Mouse (Mus musculus): ENCODE data around the gene Sbpl. TPM values are rescaled to one million over a fixed set of nuclear protein-coding genes. Genes with fewer than 3 reads are reported as not detected.
A peak's percentile ranks its signal among the peaks of the same experiment; 100 is the strongest.
"Not testable (repeated sequence)": the region's sequence is repeated elsewhere in the genome, so short reads cannot be mapped to it uniquely, and the experiment has no call there.

The Sbpl gene
- polyA plus RNA-seq, 2 experiments, result not detected

DNA sequence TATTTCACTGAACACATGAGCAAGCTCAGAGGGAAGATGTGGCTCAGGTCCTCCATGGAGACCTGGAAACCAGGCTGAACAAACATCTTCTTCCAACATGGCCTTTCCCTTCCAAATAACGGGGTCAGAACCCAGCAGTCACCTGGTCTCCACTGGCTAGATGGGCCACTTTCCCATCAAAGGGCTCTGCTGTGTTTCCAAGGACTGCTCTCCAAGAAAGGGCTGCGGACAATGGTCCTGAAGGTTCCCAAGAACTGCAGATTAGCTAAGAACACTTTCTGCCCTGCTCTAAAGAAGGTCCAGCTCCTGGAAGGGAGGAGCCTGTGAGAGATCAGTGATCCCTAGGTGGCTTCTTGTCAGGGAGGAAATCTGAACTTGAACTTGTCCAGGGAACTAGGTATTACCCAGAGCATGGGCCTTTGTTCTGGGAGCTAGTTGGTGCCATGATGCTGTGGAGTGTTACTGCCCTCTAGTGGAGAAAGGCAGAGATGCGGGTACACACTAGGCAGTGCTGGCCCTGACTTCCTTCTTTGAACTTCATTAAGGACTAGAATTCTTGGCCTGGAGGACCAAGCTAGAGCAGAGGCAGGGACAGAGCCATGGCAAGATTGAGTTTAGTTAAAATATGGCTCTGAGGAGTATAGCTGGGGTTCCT, 5.1 kb upstream of the Sbpl start:
- Histone ChIP-seq H3K4me1 (ENCODE audit: control insufficient read depth, insufficient read depth, low read length) (no peaks in the 10 kb centered on the region), H3K4me2 (replicated peaks; ENCODE audit: low read depth, low read length, severe bottlenecking) (no peak overlapping the region), H3K9ac (ENCODE audit: low read depth, low read length, severe bottlenecking) (no peak overlapping the region), H3K36me3 (ENCODE audit: control insufficient read depth, insufficient read depth, low read length) (no peaks in the 10 kb centered on the region), H3K27me3 (ENCODE audit: control insufficient read depth, insufficient read depth, low read length) (no peaks in the 10 kb centered on the region), H3K9me3 (ENCODE audit: control insufficient read depth, low read length) (no peaks in the 10 kb centered on the region), H3K27ac (replicated peaks; ENCODE audit: low read depth, low read length) (no peak overlapping the region), H3K4me3 (replicated peaks; ENCODE audit: low read length) (no peak overlapping the region)
- ATAC-seq (ENCODE audit: low FRiP score, low read depth) (peak; percentile 93), DNase-seq (ENCODE audit: low spot score) (peak; percentile 91)
- peak; percentile 18; the same call in 1 of the 2 replicates for TF ChIP-seq POLR2A (IDR thresholded peaks at IDR 0.05; ENCODE audit: borderline replicate concordance, extremely low read depth, insufficient read depth, insufficient read length)
- WGBS, result 45% methylated on average over 3 of the region's 3 CpGs

DNA sequence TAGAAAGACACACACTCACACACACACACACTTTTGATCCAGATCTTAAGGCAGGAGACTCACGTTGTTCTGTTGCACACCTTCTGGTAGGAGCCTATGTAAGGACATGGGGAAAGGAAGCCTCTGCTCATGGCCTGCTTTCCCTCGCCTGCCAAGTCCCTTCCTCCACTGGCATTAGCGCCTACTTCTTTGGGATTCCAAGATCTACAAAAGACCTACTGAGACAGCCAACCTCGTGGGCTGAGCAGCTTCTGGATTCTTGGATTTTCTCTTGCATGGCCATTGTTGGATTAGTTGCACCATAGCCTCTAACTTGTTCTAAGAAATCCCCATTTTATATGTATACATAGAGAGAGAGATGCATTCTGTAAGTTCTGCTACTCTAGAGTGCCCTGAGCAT, 4.2 kb downstream of the Sbpl start:
- ATAC-seq (ENCODE audit: low FRiP score, low read depth); H3K9me3 ChIP-seq (ENCODE audit: control insufficient read depth, low read length); H3K4me3 ChIP-seq (replicated peaks; ENCODE audit: low read length); H3K27me3 ChIP-seq (ENCODE audit: control insufficient read depth, insufficient read depth, low read length); H3K36me3 ChIP-seq (ENCODE audit: control insufficient read depth, insufficient read depth, low read length); H3K4me2 ChIP-seq (replicated peaks; ENCODE audit: low read depth, low read length, severe bottlenecking); H3K27ac ChIP-seq (replicated peaks; ENCODE audit: low read depth, low read length); DNase-seq (ENCODE audit: low spot score); H3K4me1 ChIP-seq (ENCODE audit: control insufficient read depth, insufficient read depth, low read length); H3K9ac ChIP-seq (ENCODE audit: low read depth, low read length, severe bottlenecking): not testable (repeated sequence)
- 81% methylated on average over 4 of the region's 4 CpGs for WGBS

DNA sequence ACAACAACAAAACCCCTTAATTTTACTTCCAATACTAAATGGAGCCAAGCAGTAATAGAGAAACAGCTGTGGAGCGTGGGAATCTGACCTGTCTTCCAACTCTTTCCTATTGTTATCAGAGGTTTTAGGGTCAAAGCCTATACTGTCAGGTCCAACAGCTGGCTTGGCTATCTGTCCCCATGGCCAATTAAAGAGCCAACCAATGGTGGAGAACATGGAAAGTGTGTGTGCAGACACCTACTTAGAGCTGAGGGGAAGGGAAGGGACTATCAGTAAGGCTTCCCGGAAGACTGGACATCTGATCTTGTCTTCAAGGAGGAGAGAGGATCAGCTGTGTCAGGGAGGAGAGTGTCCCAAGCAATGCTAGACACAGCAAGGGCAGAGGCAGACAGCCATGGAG, 6.0 kb downstream of the Sbpl start:
- 82% methylated on average over 2 of the region's 2 CpGs for WGBS
- DNase-seq (ENCODE audit: low spot score), result no peak
- Histone ChIP-seq H3K9ac (ENCODE audit: low read depth, low read length, severe bottlenecking) (no peak overlapping the region), H3K27me3 (ENCODE audit: control insufficient read depth, insufficient read depth, low read length) (no peaks in the 10 kb centered on the region), H3K4me3 (replicated peaks; ENCODE audit: low read length) (no peak overlapping the region), H3K27ac (replicated peaks; ENCODE audit: low read depth, low read length) (no peak overlapping the region), H3K4me2 (replicated peaks; ENCODE audit: low read depth, low read length, severe bottlenecking) (no peak overlapping the region), H3K4me1 (ENCODE audit: control insufficient read depth, insufficient read depth, low read length) (no peaks in the 10 kb centered on the region), H3K9me3 (ENCODE audit: control insufficient read depth, low read length) (no peaks in the 10 kb centered on the region), H3K36me3 (ENCODE audit: control insufficient read depth, insufficient read depth, low read length) (no peaks in the 10 kb centered on the region)
- no peak for ATAC-seq (ENCODE audit: low FRiP score, low read depth)
- no peak for TF ChIP-seq POLR2A (IDR thresholded peaks at IDR 0.05; ENCODE audit: borderline replicate concordance, extremely low read depth, insufficient read depth, insufficient read length)

DNA sequence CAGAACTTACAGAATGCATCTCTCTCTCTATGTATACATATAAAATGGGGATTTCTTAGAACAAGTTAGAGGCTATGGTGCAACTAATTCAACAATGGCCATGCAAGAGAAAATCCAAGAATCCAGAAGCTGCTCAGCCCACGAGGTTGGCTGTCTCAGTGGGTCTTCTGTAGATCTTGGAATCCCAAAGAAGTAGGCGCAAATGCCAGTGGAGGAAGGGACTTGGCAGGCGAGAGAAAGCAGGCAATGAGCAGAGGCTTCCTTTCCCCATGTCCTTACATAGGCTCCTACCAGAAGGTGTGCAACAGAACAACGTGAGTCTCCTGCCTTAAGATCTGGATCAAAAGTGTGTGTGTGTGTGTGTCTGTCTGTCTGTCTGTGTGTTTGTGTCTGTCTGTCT, 7.6 kb downstream of the Sbpl start:
- not testable (repeated sequence) for DNase-seq (ENCODE audit: low spot score); H3K36me3 ChIP-seq (ENCODE audit: control insufficient read depth, insufficient read depth, low read length); ATAC-seq (ENCODE audit: low FRiP score, low read depth); H3K4me2 ChIP-seq (replicated peaks; ENCODE audit: low read depth, low read length, severe bottlenecking); H3K4me1 ChIP-seq (ENCODE audit: control insufficient read depth, insufficient read depth, low read length); H3K9ac ChIP-seq (ENCODE audit: low read depth, low read length, severe bottlenecking); H3K27ac ChIP-seq (replicated peaks; ENCODE audit: low read depth, low read length); H3K27me3 ChIP-seq (ENCODE audit: control insufficient read depth, insufficient read depth, low read length); H3K9me3 ChIP-seq (ENCODE audit: control insufficient read depth, low read length); H3K4me3 ChIP-seq (replicated peaks; ENCODE audit: low read length)
- 67% methylated on average over 4 of the region's 4 CpGs for WGBS

DNA sequence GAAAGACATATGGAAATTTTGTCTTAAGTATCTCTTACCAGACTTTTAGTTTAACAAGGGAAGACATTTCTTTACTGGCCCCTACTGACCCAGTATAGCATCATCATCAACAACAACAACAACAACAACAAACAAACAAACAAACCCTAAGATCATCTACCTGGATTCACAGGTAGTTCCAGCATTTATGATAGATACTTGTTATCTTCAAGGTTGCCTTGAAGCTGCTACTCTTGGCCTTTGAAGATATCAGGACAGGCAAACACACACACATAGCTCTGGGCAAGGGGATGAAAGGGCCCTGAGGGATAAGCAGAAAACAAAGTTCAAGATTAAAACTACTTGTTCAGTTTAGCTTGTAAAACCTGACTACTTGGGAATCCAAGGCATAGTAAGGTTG, 13.7 kb downstream of the Sbpl start, which contains the start of gene Sbp:
Gene Sbp (plus strand): TSS at position 301 of the 400 bp plus-strand sequence.
- Histone ChIP-seq H3K4me1 (ENCODE audit: control insufficient read depth, insufficient read depth, low read length) (no peaks in the 10 kb centered on the region), H3K36me3 (ENCODE audit: control insufficient read depth, insufficient read depth, low read length) (no peaks in the 10 kb centered on the region), H3K27me3 (ENCODE audit: control insufficient read depth, insufficient read depth, low read length) (no peaks in the 10 kb centered on the region), H3K9me3 (ENCODE audit: control insufficient read depth, low read length) (no peaks in the 10 kb centered on the region), H3K4me3 (replicated peaks; ENCODE audit: low read length) (no peak within 1 kb of the TSS), H3K9ac (ENCODE audit: low read depth, low read length, severe bottlenecking) (no peak within 1 kb of the TSS), H3K4me2 (replicated peaks; ENCODE audit: low read depth, low read length, severe bottlenecking) (no peak within 1 kb of the TSS), H3K27ac (replicated peaks; ENCODE audit: low read depth, low read length) (no peak within 1 kb of the TSS)
- TF ChIP-seq POLR2A (IDR thresholded peaks at IDR 0.05; ENCODE audit: borderline replicate concordance, extremely low read depth, insufficient read depth, insufficient read length), result no peak
- DNase-seq (ENCODE audit: low spot score) (no peak), ATAC-seq (ENCODE audit: low FRiP score, low read depth) (no peak)

DNA sequence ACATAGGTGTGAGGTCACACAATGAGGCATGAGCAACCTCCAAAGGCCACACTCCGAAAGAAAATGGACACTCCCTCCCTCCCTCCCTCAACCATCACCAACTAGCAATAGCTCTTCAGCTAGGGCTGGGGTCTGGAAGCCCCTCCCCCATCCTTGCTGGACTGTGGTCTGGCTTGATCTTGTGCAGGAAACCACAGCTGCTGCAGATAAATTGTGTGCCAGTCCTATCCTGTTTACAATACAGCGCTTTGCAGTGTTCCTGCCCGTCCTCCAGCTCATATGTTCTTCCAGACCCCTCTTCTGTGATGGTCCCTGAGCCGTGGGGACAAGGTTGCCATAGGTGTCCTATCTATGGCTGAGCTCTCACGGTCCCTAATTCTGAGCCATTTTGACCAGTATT, 23.9 kb downstream of the Sbpl start:
- Histone ChIP-seq H3K4me3 (replicated peaks; ENCODE audit: low read length) (no peak overlapping the region), H3K9ac (ENCODE audit: low read depth, low read length, severe bottlenecking) (no peak overlapping the region), H3K9me3 (ENCODE audit: control insufficient read depth, low read length) (no peaks in the 10 kb centered on the region), H3K27me3 (ENCODE audit: control insufficient read depth, insufficient read depth, low read length) (no peaks in the 10 kb centered on the region), H3K36me3 (ENCODE audit: control insufficient read depth, insufficient read depth, low read length) (no peaks in the 10 kb centered on the region), H3K4me2 (replicated peaks; ENCODE audit: low read depth, low read length, severe bottlenecking) (no peak overlapping the region), H3K27ac (replicated peaks; ENCODE audit: low read depth, low read length) (no peak overlapping the region), H3K4me1 (ENCODE audit: control insufficient read depth, insufficient read depth, low read length) (no peaks in the 10 kb centered on the region)
- ATAC-seq (ENCODE audit: low FRiP score, low read depth), result no peak
- no peak for DNase-seq (ENCODE audit: low spot score)
- no peak for TF ChIP-seq POLR2A (IDR thresholded peaks at IDR 0.05; ENCODE audit: borderline replicate concordance, extremely low read depth, insufficient read depth, insufficient read length)
- 74% methylated on average over 5 of the region's 5 CpGs for WGBS

Measured in limb, embryonic 14.5 days (tissue).